Mouse (Mus musculus) bone marrow, adult 2 months (tissue): ENCODE data around the gene Spock3. TPM values are rescaled to one million over a fixed set of nuclear protein-coding genes. Genes with fewer than 3 reads are reported as not detected.
"Not testable (repeated sequence)": the region's sequence is repeated elsewhere in the genome, so short reads cannot be mapped to it uniquely, and the experiment has no call there.

Experiments
- H3K27ac ChIP-seq: fragments of 200-500 bp; 2 replicates; pipeline ENCODE4 v1.5.1; 2012; ENCODE audit warnings: low read depth, mild to moderate bottlenecking, control low read depth, inconsistent platforms, low read length; ENCODE audit not compliant: control insufficient read depth, poor library complexity, insufficient read depth
- H3K4me1 ChIP-seq: fragments of 200-500 bp; 2 replicates; pipeline ENCODE4 v1.6.1; 2011; ENCODE audit warnings: low read length; ENCODE audit not compliant: control insufficient read depth, insufficient read depth
- H3K4me3 ChIP-seq: fragments of 200-500 bp; replicated peaks from 2 replicates; pipeline ENCODE3; 2011; ENCODE audit warnings: mild to moderate bottlenecking, low read depth, low read length, control low read depth; ENCODE audit not compliant: control insufficient read depth
- CTCF ChIP-seq: fragments of 200-500 bp; IDR thresholded peaks from 2 replicates; pipeline ENCODE4 v1.5.1; 2011; ENCODE audit warnings: low read length, control low read depth; ENCODE audit not compliant: control insufficient read depth, insufficient read depth
- POLR2A ChIP-seq: fragments of 200-500 bp; IDR thresholded peaks from 2 replicates; pipeline ENCODE4 v1.6.1; 2011; ENCODE audit warnings: low read depth, mild to moderate bottlenecking, control low read depth, low read length, borderline replicate concordance; ENCODE audit not compliant: control insufficient read depth
- WGBS: fragments of 180-500 bp; shearing (Covaris S2); methylation state at CpG from one replicate; pipeline ENCODE4 v1.1.7; 2018; 5-methylcytosine and 5-hydroxymethylcytosine counted together
- polyA plus RNA-seq: library from polyadenylated mRNA; stranded (reverse); fragments of >200 nt; gene quantifications from 2 replicates; pipeline ENCODE4 v1.2.4, GENCODE M21; 2011; ENCODE audit warnings: low replicate concordance; ENCODE audit not compliant: missing spikeins, insufficient read depth, insufficient read length

Gene Spock3
- polyA plus RNA-seq, 1 experiment, result 1.1 TPM

- no peak for TF ChIP-seq POLR2A
- no peak for TF ChIP-seq CTCF
- H3K27ac ChIP-seq, result no peak overlapping the region
- no peak overlapping the region for H3K4me3 ChIP-seq
- WGBS, result 63% methylated on average over 2 of the region's 2 CpGs
- H3K4me1 ChIP-seq, result no peaks in the 10 kb centered on the region
Measured at GRCm38 (mm10) chr8:63120508-63120907, 169.7 kb downstream of the Spock3 start.

- WGBS, result 77% methylated on average over 3 of the region's 3 CpGs
- H3K4me1 ChIP-seq, result no peaks in the 10 kb centered on the region
- no peak overlapping the region for H3K4me3 ChIP-seq
- TF ChIP-seq POLR2A, result no peak
- TF ChIP-seq CTCF, result no peak
- H3K27ac ChIP-seq, result no peak overlapping the region
Measured at GRCm38 (mm10) chr8:63135406-63135805, 184.6 kb downstream of the Spock3 start.

DNA sequence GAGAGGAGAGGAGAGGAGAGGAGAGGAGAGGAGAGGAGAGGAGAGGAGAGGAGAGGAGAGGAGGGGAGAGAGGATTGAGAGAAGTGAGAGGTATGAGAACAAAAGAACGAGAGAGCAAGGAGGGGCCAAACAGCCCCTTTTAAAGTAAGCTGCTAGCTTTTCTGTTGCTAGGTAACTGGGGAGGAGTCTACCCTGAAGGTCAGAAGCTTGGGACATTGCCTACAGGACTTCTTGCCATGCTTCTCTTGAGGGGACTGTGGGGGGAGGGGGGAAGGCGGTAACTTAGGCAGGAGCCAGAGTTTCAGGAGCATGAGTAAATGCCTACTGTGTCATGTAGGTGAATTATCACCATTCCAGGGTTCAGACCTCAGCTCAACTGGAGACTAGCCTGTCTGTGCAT lies 213.1 kb downstream of the Spock3 start:
- not testable (repeated sequence) for H3K4me1 ChIP-seq, H3K27ac ChIP-seq, H3K4me3 ChIP-seq
- WGBS, result 72% methylated on average over 2 of the region's 2 CpGs

DNA sequence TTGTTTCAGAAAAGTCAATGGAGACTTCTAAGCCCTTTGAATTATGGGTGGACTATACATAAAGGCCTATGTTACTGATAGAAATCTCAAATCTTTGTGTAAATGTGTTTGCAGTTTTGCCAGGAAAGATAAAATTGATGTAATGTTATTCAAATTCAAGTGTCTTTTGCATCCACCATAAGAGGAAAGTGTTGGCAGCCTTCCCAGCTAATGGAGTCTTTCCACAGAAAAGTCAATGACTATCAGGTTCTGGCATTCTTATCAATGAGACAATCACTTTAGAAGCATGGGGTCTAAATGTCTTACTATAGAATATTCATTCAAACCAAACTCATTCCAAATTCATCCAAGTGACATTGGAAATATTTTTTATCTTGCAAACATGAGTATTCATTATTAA lies 214.5 kb downstream of the Spock3 start:
- Histone ChIP-seq H3K4me1 (no peaks in the 10 kb centered on the region), H3K27ac (no peak overlapping the region), H3K4me3 (no peak overlapping the region)
- TF ChIP-seq POLR2A (no peak), CTCF (no peak)

- H3K4me1 ChIP-seq, result no peaks in the 10 kb centered on the region
- TF ChIP-seq POLR2A (no peak), CTCF (no peak)
- H3K4me3 ChIP-seq, result no peak overlapping the region
- H3K27ac ChIP-seq, result no peak overlapping the region
Measured at GRCm38 (mm10) chr8:63169956-63170355, 219.1 kb downstream of the Spock3 start.

DNA sequence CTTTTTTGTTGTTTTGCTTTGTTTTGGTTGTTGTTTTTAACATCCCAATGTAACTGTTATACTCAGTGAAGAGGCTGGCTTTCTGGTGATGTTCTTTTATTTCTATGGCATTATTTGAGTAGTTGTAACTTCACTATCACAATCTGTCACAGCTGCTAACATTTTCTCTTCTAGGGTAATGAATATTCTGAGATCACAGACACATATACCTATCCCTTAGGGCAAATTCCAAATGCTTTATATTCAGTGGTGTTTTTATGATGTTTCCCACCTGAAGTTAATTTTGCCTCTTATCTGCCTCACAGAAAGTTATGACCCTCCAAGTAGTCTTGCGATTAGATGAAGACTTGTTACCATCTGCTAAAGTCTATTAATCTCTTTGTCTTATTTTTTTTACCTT lies 230.5 kb downstream of the Spock3 start:
- 83% methylated on average over 1 of the region's 1 CpGs for WGBS
- Histone ChIP-seq H3K4me3 (no peak overlapping the region), H3K27ac (no peak overlapping the region), H3K4me1 (no peaks in the 10 kb centered on the region)
- TF ChIP-seq POLR2A (no peak), CTCF (no peak)

- H3K27ac ChIP-seq, result no peak overlapping the region
- no peak for TF ChIP-seq CTCF
- TF ChIP-seq POLR2A, result no peak
Measured at GRCm38 (mm10) chr8:63258812-63259385, 308.1 kb downstream of the Spock3 start.

GRCm38 (mm10) chr8:63262516-63262915 lies 311.7 kb downstream of the Spock3 start:
- WGBS, result 73% methylated on average over 4 of the region's 4 CpGs

More at GRCm38 (mm10) chr8:63258812-63259385, 308.1 kb downstream of the Spock3 start:
- H3K4me1 ChIP-seq, result no peaks in the 10 kb centered on the region
- H3K4me3 ChIP-seq, result no peak overlapping the region

DNA sequence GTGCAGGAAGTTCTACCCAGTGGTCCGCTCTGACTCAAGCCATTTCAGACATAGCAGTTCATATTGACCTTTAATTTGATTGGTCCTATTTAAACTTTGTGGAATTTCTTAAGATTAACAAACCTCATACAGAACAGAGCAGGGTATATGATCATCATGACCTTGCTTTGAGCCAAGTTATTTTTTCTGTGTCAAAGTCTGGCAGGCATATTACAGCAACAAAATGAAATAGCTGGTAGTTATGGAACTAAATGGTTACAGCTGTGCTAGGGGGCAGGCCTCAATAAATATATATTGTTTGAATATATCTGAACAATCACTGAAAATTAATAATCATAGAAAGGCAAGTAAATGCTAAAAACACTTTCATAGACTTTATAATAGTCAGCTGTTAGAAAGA lies 384.6 kb downstream of the Spock3 start:
- 76% methylated on average over 1 of the region's 1 CpGs for WGBS
- Histone ChIP-seq H3K27ac (no peak overlapping the region), H3K4me3 (no peak overlapping the region), H3K4me1 (no peaks in the 10 kb centered on the region)
- TF ChIP-seq CTCF (no peak), POLR2A (no peak)

More at GRCm38 (mm10) chr8:63262516-63262915, 311.7 kb downstream of the Spock3 start:
- no peak overlapping the region for H3K27ac ChIP-seq
- no peak overlapping the region for H3K4me3 ChIP-seq
- TF ChIP-seq POLR2A (no peak), CTCF (no peak)
- no peaks in the 10 kb centered on the region for H3K4me1 ChIP-seq

- 67% methylated on average over 6 of the region's 6 CpGs for WGBS
- Histone ChIP-seq H3K4me1 (no peaks in the 10 kb centered on the region), H3K27ac (no peak overlapping the region), H3K4me3 (no peak overlapping the region)
- TF ChIP-seq CTCF (no peak), POLR2A (no peak)
Measured at GRCm38 (mm10) chr8:63368580-63368979, 417.8 kb downstream of the Spock3 start.
